Comparison of ENCODE assay signal across 17 mouse cellular contexts in genomic region chr4:57165654-57166053, GRCm38 (mm10). TPM values are rescaled to one million over a fixed set of nuclear protein-coding genes. Genes with fewer than 3 reads are reported as not detected.
"Had no signal": no experiment of that assay in that cellular context is flagged by ENCODE, and none has a peak within 500 bp of the region (broad histone marks: within the 10 kb centered on the region; RNA-seq: fewer than 3 reads in every experiment).

No protein-coding gene starts in this region.

- H3K27ac ChIP-seq: kidney, embryonic 15.5 days; layer of hippocampus, adult 2 months; limb, embryonic 12.5 days; liver, embryonic 13.5 days; macrophage; neural tube, embryonic 13.5 days had no signal

- ATAC-seq: liver, postnatal 0 days; midbrain, embryonic 16.5 days had no signal

- H3K9me3 ChIP-seq: kidney, embryonic 15.5 days; limb, embryonic 12.5 days; liver, embryonic 13.5 days; lung, embryonic 15.5 days; neural tube, embryonic 13.5 days; stomach, embryonic 15.5 days had no signal

- H3K9ac ChIP-seq: kidney, embryonic 15.5 days; limb, embryonic 12.5 days; liver, embryonic 13.5 days; liver, postnatal 0 days; lung, embryonic 15.5 days; neural tube, embryonic 13.5 days; stomach, embryonic 15.5 days had no signal

- H3K4me2 ChIP-seq: kidney, embryonic 15.5 days; limb, embryonic 12.5 days; liver, embryonic 13.5 days; lung, embryonic 15.5 days; neural tube, embryonic 13.5 days; stomach, embryonic 15.5 days had no signal

- DNase-seq: kidney, postnatal 36 days; liver; liver, embryonic 13.5 days; liver, postnatal 0 days; lung, postnatal 14 days; retina, postnatal 1 day; right cerebral cortex, postnatal 4 days; spleen, adult 18-20 months; thymus, postnatal 4 days had no signal

- H3K4me3 ChIP-seq: kidney, embryonic 15.5 days; layer of hippocampus, adult 2 months; limb, embryonic 12.5 days; liver, embryonic 13.5 days; lung, embryonic 15.5 days; neural tube, embryonic 13.5 days; stomach, embryonic 15.5 days had no signal

- H3K27me3 ChIP-seq: kidney, embryonic 15.5 days; limb, embryonic 12.5 days; lung, embryonic 15.5 days; neural tube, embryonic 13.5 days; stomach, embryonic 15.5 days had no signal

- H3K36me3 ChIP-seq: kidney, embryonic 15.5 days; limb, embryonic 12.5 days; liver, embryonic 13.5 days; lung, embryonic 15.5 days; neural tube, embryonic 13.5 days; stomach, embryonic 15.5 days had no signal

RNA-seq across cellular contexts. Expression of gene Epb41l4b, which starts 22.4 kb away (rescaled TPM):
- polyA plus RNA-seq: macrophage had no signal
